Mouse (Mus musculus) large intestine, adult 2 months (tissue): ENCODE results near the gene Ssbp2. TPM values are rescaled to one million over a fixed set of nuclear protein-coding genes. Genes with fewer than 3 reads are reported as not detected.

Experiments
- DNase-seq: peaks from one replicate; pipeline ENCODE4 v3.0.0-alpha.2; 2012; ENCODE audit warnings: low read depth, low spot score
- WGBS: fragments of 180-500 bp; shearing (Covaris S2); methylation state at CpG from one replicate; pipeline ENCODE4 v1.1.7; 2018; 5-methylcytosine and 5-hydroxymethylcytosine counted together
- polyA plus RNA-seq: library from polyadenylated mRNA; depleted of rRNA; stranded (reverse); fragments of >200 nt; gene quantifications from 2 replicates; pipeline ENCODE4 v1.2.3, GENCODE M21; 2012

Ssbp2 gene
- polyA plus RNA-seq, 1 experiment = 8.2 TPM

DNA sequence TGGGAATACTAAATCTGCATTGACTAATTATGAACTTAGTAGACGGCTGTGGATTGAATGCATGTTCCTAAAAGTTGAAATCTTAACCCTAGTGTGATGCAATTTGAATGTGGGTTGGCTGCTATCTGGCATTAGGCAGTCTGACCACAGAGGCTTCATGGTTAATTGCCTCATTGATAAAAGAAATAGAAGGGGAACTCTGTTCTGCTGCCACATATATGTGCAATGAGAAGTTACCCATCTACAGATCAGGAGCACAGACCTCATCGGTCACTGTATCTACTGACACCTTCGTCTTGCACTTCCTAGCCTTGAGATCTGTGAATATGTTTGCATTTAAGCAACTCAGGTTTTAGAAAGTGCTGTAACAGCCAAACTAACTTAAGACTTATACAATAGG, 151.8 kb downstream of the Ssbp2 start:
- WGBS = 67% methylated on average over 3 of the region's 3 CpGs

GRCm38 (mm10) chr13:91612578-91612977, 152.5 kb downstream of the Ssbp2 start:
- no peak for DNase-seq
- WGBS = 31% methylated on average over 4 of the region's 4 CpGs

More for the DNA sequence above, 151.8 kb downstream of the Ssbp2 start:
- DNase-seq = no peak

GRCm38 (mm10) chr13:91616050-91616449, 156.0 kb downstream of the Ssbp2 start:
- WGBS = 88% methylated on average over 3 of the region's 3 CpGs
- no peak for DNase-seq

DNA sequence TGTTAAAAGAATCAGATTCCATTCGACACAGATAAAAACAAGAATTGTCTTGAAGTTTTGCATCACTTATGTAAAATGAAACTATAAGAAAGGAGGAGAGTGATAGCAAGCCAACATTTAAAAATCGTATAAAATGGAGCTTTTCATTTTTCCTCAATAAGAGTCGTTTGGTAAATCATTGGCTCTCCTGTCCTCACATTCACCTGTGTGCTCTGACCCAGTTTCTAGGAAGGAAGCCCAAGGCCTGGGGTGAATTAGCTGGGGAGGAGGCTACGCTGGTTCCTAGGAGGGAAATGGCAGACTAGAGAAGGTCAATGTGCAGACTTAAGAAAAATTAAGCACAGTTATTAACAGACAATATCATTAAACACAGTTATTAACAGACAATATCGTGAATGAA, 156.8 kb downstream of the Ssbp2 start:
- DNase-seq = no peak
- WGBS = 73% methylated on average over 5 of the region's 5 CpGs

DNA sequence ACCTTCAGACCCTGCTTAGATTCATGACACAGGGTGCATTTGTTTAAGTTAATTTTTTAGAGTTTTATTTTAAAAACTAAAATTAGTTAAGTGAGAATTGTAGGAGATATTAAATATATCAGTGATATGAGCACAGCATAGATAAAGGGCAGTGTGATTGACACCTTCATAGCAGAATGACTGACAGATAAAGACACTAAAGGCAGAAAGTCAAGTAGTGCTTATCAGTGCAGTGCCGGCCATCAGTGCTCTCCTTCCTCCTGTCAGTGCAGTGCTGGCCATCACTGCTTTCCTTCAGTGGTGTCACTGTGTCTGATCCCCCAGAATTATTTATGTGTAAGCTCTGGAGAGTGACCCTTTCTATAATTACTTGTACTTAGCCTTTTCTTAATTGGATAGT, 159.3 kb downstream of the Ssbp2 start:
- 92% methylated on average over 1 of the region's 1 CpGs for whole genome bisulfite sequencing
- DNase-seq = no peak

- no peak for DNase-seq
- 96% methylated on average over 3 of the region's 3 CpGs for WGBS
Observed at GRCm38 (mm10) chr13:91620541-91620940, 160.5 kb downstream of the Ssbp2 start.

DNA sequence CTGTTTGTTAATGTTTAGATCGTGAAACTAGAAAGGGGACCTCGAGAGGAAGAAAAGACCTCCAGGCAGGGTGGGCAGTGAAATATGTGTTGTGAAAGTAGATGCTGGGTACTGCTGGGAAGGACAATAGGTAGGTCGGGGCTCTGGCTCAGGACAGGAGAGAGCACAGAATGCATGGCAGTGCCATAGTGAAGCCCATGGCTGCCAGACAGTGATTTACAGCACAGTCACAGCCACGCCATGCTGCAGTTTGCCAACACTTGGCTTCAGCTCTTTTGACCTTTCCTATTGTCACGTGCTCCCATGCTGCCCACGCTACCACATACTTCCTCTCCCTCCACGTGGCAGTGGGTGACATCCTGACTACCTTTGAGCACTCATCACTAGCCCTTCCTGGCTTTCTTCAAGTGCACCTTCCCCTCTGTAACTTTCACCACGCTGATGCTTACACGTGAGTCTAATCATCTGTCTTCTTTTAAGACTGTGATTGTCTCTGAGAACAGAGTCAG, 171.3 kb downstream of the Ssbp2 start:
- WGBS = 43% methylated on average over 9 of the region's 9 CpGs
- DNase-seq = no peak

DNA sequence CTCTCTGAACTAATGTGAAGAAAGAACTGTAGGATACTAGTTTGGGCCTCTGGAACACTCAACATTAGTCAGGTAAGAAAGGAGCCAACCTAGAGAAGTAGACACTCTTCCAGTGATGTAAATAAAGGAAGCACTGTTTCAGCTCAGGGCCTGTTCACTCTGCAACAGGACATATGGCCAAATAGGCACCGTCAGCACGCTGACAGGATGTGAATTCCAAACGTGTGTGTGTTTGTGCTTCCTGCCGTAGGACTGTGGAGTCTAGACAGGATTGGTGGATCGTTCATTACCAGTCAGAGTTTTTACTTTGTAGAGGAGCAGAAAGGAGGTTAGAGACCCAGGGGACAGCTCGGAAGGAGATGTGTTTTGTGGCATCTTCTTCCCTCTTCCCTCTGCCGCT, 174.0 kb downstream of the Ssbp2 start:
- WGBS = 65% methylated on average over 7 of the region's 7 CpGs
- DNase-seq = no peak

DNA sequence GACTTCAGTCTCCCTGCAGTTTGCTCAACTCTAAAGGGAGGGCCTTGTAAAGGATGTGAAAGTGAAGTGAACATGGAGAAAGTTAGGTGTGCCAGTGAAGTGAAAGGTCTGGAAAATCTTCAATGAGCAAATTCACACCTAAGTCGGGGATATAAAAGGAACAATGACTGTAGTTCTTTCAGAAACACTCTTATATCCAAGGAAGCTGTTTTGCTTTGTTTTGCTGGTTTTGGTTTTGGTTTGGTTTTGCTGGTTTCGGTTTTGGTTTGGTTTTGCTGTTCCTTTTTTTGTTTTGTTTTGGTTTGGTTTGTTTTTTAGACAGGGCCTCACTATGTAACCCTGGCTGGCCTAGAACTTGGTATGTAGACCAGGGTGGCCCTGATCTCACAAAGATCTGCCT, 175.9 kb downstream of the Ssbp2 start:
- WGBS = 51% methylated on average over 2 of the region's 2 CpGs
- DNase-seq = no peak

DNA sequence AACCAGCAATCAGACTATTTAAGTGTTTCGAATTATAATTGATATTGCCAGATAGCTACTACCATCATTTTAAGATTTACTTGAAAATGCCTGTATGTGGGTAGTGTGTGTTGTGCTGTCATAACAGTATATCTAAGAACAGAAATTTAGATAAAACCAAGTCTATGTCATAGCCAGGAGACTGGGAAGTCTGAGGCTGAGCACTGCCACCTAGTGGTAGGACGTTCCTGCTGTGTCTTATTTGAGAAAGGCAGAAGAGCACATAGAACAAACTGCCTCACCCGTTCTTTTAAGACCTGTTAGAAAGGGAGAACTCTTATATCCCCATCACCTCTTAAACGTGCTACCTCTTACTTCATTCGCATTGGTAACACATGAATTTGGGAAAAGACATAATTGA, 176.7 kb downstream of the Ssbp2 start:
- peak; percentile 59 for DNase-seq
- 16% methylated on average over 5 of the region's 5 CpGs for WGBS

DNA sequence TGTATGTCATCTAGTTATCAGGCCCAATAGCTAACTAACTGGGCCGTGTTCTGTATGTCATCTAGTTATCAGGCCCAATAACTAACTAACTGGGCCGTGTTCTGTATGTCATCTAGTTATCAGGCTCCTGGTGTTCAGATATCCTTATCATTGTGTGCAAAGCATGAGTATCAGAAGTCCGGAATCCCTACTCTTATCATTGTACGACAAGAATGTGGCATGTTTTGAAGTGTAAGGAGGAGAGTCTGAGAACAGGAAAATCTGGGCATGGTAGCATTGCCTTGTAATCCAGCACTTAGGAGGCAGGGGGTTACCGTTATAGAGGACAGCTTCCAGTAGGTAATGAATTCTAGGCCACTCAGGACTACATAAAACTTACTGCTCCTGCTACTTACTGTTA, 178.8 kb downstream of the Ssbp2 start:
- DNase-seq = no peak
- 76% methylated on average over 5 of the region's 5 CpGs for whole genome bisulfite sequencing

DNA sequence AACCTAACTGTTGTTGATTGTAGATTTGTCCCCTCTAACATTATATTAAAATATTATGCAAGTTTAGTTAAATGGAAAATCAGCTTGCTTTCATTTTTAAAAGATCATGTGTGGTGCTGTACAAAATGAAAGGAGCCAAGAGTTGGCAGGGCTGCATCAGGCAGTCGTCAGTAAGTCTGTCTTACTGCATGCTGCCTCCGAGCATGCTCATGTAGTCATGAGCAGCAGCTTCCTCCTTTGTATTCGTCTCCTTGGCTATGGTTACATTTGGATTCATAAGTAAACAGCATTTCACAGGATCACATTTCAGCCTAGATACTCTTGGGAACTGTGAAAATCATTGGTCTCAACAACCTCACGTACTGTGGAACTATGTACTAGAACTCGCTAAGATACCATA, 180.1 kb downstream of the Ssbp2 start:
- DNase-seq = no peak
- 69% methylated on average over 5 of the region's 5 CpGs for WGBS

- 43% methylated on average over 6 of the region's 6 CpGs for WGBS
Observed at GRCm38 (mm10) chr13:91648240-91648639, 188.2 kb downstream of the Ssbp2 start.

GRCm38 (mm10) chr13:91649926-91650325, 189.8 kb downstream of the Ssbp2 start:
- 67% methylated on average over 7 of the region's 7 CpGs for WGBS
- DNase-seq = no peak

More at GRCm38 (mm10) chr13:91648240-91648639, 188.2 kb downstream of the Ssbp2 start:
- no peak for DNase-seq

- WGBS = 39% methylated on average over 5 of the region's 5 CpGs
- DNase-seq = no peak
Observed at GRCm38 (mm10) chr13:91661068-91661795, 201.1 kb downstream of the Ssbp2 start.

DNA sequence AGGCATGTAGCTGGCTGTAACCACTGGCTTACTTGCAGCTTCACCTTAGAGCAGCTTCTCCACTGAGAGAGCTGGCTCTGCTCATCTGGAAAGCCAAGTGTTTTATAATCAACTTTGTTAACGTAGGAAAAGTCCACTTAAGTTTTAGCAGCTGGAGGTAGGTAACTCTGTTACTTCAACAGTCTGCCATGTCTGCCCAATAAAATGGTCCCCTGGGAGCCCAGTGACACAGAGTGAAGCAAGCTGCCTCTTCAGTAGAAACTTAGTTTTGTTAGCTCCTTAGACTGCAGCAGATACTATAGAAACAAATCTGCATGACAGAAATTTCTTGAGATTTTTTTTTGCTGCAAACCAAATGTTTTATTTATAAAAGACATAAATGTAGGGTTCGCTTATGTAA, 202.7 kb downstream of the Ssbp2 start:
- 79% methylated on average over 2 of the region's 2 CpGs for WGBS
- no peak for DNase-seq

GRCm38 (mm10) chr13:91673241-91673640, 213.2 kb downstream of the Ssbp2 start:
- DNase-seq = no peak
- 54% methylated on average over 3 of the region's 3 CpGs for WGBS

GRCm38 (mm10) chr13:91680764-91681437, 220.8 kb downstream of the Ssbp2 start:
- WGBS = 86% methylated on average over 8 of the region's 8 CpGs
- DNase-seq = no peak

GRCm38 (mm10) chr13:91681474-91681873, 221.4 kb downstream of the Ssbp2 start:
- WGBS = 87% methylated on average over 3 of the region's 3 CpGs
- DNase-seq = no peak

GRCm38 (mm10) chr13:91690118-91690517, 230.0 kb downstream of the Ssbp2 start:
- WGBS = 76% methylated on average over 5 of the region's 5 CpGs
- DNase-seq = no peak

GRCm38 (mm10) chr13:91693615-91694014, 233.5 kb downstream of the Ssbp2 start:
- no peak for DNase-seq
- WGBS = 74% methylated on average over 7 of the region's 7 CpGs
